Mouse (Mus musculus) MEL (cell line): ENCODE results near the gene Slc43a1. TPM values are rescaled to one million over a fixed set of nuclear protein-coding genes. Genes with fewer than 3 reads are reported as not detected.

ENCODE experiments used
- DNase-seq: peaks from one replicate; pipeline ENCODE4 v3.0.0; 2011; ENCODE audit warnings: low read depth, low spot score
- H3K27ac ChIP-seq: 2 replicates; pipeline ENCODE4 v1.5.1; 2012; ENCODE audit warnings: low read depth, mild to moderate bottlenecking, control low read depth, low read length, moderate library complexity; ENCODE audit not compliant: control insufficient read depth
- H3K27me3 ChIP-seq, 2 experiments: fragments of 150-350 bp in 1 of 2; sonication (generic) in 1 of 2; 2 replicates each; pipeline ENCODE4 v1.6.1; 2012; ENCODE audit warnings: low read length in 2 of 2, mild to moderate bottlenecking in 2 of 2, improper control_type of control experiment in 1 of 2, moderate library complexity in 1 of 2; ENCODE audit not compliant: insufficient read depth in 2 of 2, control insufficient read depth in 1 of 2
- H3K36me3 ChIP-seq, 2 experiments: 2 replicates each; pipeline ENCODE4 v1.6.1; 2012 to 2014; ENCODE audit warnings: low read length in 2 of 2, improper control_type of control experiment in 1 of 2, inconsistent platforms in 1 of 2, mild to moderate bottlenecking in 1 of 2; ENCODE audit not compliant: insufficient read depth in 2 of 2, control insufficient read depth in 1 of 2
- H3K4me1 ChIP-seq, 2 experiments: fragments of 150-350 bp in 1 of 2; sonication (generic) in 1 of 2; 2 replicates each; pipeline ENCODE4 v1.6.1; 2012; ENCODE audit warnings: low read length in 2 of 2, improper control_type of control experiment in 1 of 2, mild to moderate bottlenecking in 1 of 2; ENCODE audit not compliant: insufficient read depth in 2 of 2, control insufficient read depth in 1 of 2
- H3K4me3 ChIP-seq, 2 experiments: fragments of 150-350 bp in 1 of 2; sonication (generic) in 1 of 2; 2 replicates each; pipeline ENCODE4 v1.5.1; 2012; ENCODE audit warnings: low read depth in 2 of 2, low read length in 2 of 2, mild to moderate bottlenecking in 2 of 2, moderate library complexity in 2 of 2, control low read depth in 1 of 2, improper control_type of control experiment in 1 of 2; ENCODE audit not compliant: control insufficient read depth in 1 of 2, insufficient read depth in 1 of 2
- H3K79me2 ChIP-seq: 2 replicates; pipeline ENCODE4 v1.6.1; 2012; ENCODE audit warnings: mild to moderate bottlenecking, low read length, moderate library complexity; ENCODE audit not compliant: control insufficient read depth, poor library complexity, insufficient read depth
- H3K9ac ChIP-seq: 2 replicates; pipeline ENCODE4 v1.6.1; 2012; ENCODE audit warnings: low read depth, mild to moderate bottlenecking, control low read depth, low read length, moderate library complexity; ENCODE audit not compliant: control insufficient read depth, poor library complexity, severe bottlenecking
- H3K9me3 ChIP-seq: fragments of 150-350 bp; sonication (generic); replicated peaks from 2 replicates; pipeline ENCODE4 v1.6.1; 2012; ENCODE audit warnings: mild to moderate bottlenecking, low read length, improper control_type of control experiment, moderate library complexity; ENCODE audit not compliant: insufficient read depth
- BHLHE40 ChIP-seq: IDR thresholded peaks from 2 replicates; pipeline ENCODE4 v1.6.1; 2012; ENCODE audit warnings: low read depth, mild to moderate bottlenecking, inconsistent platforms, low read length, improper control_type of control experiment, borderline replicate concordance
- CHD1 ChIP-seq: IDR thresholded peaks from 2 replicates; pipeline ENCODE4 v1.6.1; 2012; ENCODE audit warnings: low read depth, mild to moderate bottlenecking, inconsistent platforms, low read length, improper control_type of control experiment
- E2F4 ChIP-seq: IDR thresholded peaks from 2 replicates; pipeline ENCODE4 v1.6.1; 2011; ENCODE audit warnings: low read depth, low read length, improper control_type of control experiment, borderline replicate concordance
- ELF1 ChIP-seq: IDR thresholded peaks from 2 replicates; pipeline ENCODE4 v1.6.1; 2014; ENCODE audit warnings: low read depth, mild to moderate bottlenecking, inconsistent platforms, low read length, improper control_type of control experiment, moderate library complexity
- EP300 ChIP-seq, 2 experiments: IDR thresholded peaks; 2 replicates each; pipeline ENCODE4 v1.6.1; 2011; ENCODE audit warnings: improper control_type of control experiment in 2 of 2, low read length in 2 of 2, low read depth in 1 of 2, mild to moderate bottlenecking in 1 of 2
- HCFC1 ChIP-seq: IDR thresholded peaks from 2 replicates; pipeline ENCODE4 v1.6.1; 2012; ENCODE audit warnings: low read depth, mild to moderate bottlenecking, inconsistent platforms, low read length, improper control_type of control experiment, moderate library complexity
- MXI1 ChIP-seq: IDR thresholded peaks from 2 replicates; pipeline ENCODE4 v1.6.1; 2011; ENCODE audit warnings: mild to moderate bottlenecking, low read depth, low read length, improper control_type of control experiment
- MYC ChIP-seq: IDR thresholded peaks from 2 replicates; pipeline ENCODE4 v1.6.1; 2011; ENCODE audit warnings: low read depth, mild to moderate bottlenecking, low read length, improper control_type of control experiment, moderate library complexity
- NRF1 ChIP-seq: IDR thresholded peaks from 2 replicates; pipeline ENCODE4 v1.6.1; 2014; ENCODE audit warnings: low read depth, mild to moderate bottlenecking, inconsistent platforms, low read length, improper control_type of control experiment, moderate library complexity; ENCODE audit not compliant: poor library complexity, insufficient read depth, severe bottlenecking
- POLR2A ChIP-seq, 2 experiments: IDR thresholded peaks; 2 replicates each; pipeline ENCODE4 v1.6.1; 2011 to 2012; ENCODE audit warnings: low read length in 2 of 2, mild to moderate bottlenecking in 2 of 2, control low read depth in 1 of 2, improper control_type of control experiment in 1 of 2, low read depth in 1 of 2, moderate library complexity in 1 of 2; ENCODE audit not compliant: control insufficient read depth in 1 of 2, insufficient read depth in 1 of 2, poor library complexity in 1 of 2
- POLR2AphosphoS5 ChIP-seq: IDR thresholded peaks from 2 replicates; pipeline ENCODE4 v1.6.1; 2012; ENCODE audit warnings: low read depth, borderline replicate concordance, mild to moderate bottlenecking, inconsistent platforms, low read length, moderate library complexity, mixed read lengths
- TAL1 ChIP-seq: IDR thresholded peaks from 2 replicates; pipeline ENCODE4 v1.6.1; 2012; ENCODE audit warnings: mild to moderate bottlenecking, inconsistent platforms, low read length, moderate library complexity, mixed read lengths
- TBP ChIP-seq: IDR thresholded peaks from 2 replicates; pipeline ENCODE4 v1.8.0; 2011; ENCODE audit warnings: low read depth, low read length, improper control_type of control experiment
- UBTF ChIP-seq: IDR thresholded peaks from 2 replicates; pipeline ENCODE4 v1.6.1; 2012; ENCODE audit warnings: low read depth, mild to moderate bottlenecking, inconsistent platforms, low read length, improper control_type of control experiment, moderate library complexity, borderline replicate concordance; ENCODE audit not compliant: insufficient read depth
- USF2 ChIP-seq, 2 experiments: IDR thresholded peaks; 2 replicates each; pipeline ENCODE4 v1.6.1; 2011 to 2012; ENCODE audit warnings: improper control_type of control experiment in 2 of 2, low read length in 2 of 2, borderline replicate concordance in 1 of 2, inconsistent platforms in 1 of 2, low read depth in 1 of 2, mild to moderate bottlenecking in 1 of 2; ENCODE audit not compliant: insufficient read depth in 1 of 2
- polyA plus RNA-seq, 2 experiments: library from polyadenylated mRNA; stranded (reverse) in 1 of 2; unstranded in 1 of 2; fragments of >175 nt in 1 of 2; fragments of >200 nt in 1 of 2; gene quantifications; 2 replicates each; pipeline versions ENCODE4 v1.2.1 to v1.2.4; 2012; ENCODE audit warnings: low replicate concordance in 2 of 2, low read depth in 1 of 2; ENCODE audit not compliant: insufficient read length in 2 of 2, insufficient read depth in 1 of 2, missing spikeins in 1 of 2
- total RNA-seq: library from RNA; depleted of rRNA; stranded (reverse); fragments of 300-350 nt; gene quantifications from 2 replicates; pipeline ENCODE4 v1.2.3, GENCODE M21; 2012

The Slc43a1 gene
- total and polyA plus RNA-seq, 3 experiments, result 69.8 to 131 (median 108) TPM

DNA sequence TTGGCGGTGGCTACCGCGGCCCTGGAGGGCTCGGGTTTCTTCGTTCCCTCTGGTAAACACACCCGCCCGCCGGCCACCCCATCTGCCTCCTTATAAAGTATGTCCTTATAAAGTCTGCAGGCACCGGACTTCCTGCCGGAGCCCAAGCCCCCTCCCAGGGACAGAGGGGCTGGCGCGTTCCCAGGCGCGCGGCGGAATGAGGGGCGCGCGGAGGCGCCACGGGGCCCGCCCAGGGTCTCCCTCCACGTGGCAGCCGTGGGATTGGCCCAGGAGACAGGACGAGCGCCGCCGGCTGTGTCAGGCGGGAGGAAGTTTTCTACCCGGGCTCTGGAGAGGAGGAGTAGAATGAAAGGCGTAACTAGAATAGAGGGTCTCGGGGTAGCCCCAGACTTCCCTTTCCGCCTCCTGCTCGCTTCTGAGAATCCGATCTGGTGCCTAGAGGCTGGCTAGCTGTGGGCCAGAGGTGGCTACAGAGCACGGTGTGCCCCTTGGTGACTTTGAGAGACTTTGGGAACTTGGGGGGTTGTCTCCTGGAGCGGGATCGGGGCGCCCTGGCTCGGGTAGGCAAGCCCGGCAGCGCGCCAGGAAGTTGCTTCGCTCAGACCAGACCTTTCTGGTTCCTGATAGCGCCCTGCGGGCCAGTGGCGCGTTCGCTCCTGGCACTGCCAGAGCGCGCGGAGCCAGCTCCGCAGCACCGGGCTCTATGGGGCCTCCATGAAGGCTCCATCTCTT is 1.5 kb downstream of the Slc43a1 start (continued):
- TF ChIP-seq ELF1 (no peak), NRF1 (no peak), POLR2A (IDR thresholded peaks at IDR 0.05; ENCODE audit: control insufficient read depth in 1 of 2, insufficient read depth in 1 of 2, low read depth in 1 of 2, low read length in 2 of 2, poor library complexity in 1 of 2) (peak; percentile 55 to 71)

DNA sequence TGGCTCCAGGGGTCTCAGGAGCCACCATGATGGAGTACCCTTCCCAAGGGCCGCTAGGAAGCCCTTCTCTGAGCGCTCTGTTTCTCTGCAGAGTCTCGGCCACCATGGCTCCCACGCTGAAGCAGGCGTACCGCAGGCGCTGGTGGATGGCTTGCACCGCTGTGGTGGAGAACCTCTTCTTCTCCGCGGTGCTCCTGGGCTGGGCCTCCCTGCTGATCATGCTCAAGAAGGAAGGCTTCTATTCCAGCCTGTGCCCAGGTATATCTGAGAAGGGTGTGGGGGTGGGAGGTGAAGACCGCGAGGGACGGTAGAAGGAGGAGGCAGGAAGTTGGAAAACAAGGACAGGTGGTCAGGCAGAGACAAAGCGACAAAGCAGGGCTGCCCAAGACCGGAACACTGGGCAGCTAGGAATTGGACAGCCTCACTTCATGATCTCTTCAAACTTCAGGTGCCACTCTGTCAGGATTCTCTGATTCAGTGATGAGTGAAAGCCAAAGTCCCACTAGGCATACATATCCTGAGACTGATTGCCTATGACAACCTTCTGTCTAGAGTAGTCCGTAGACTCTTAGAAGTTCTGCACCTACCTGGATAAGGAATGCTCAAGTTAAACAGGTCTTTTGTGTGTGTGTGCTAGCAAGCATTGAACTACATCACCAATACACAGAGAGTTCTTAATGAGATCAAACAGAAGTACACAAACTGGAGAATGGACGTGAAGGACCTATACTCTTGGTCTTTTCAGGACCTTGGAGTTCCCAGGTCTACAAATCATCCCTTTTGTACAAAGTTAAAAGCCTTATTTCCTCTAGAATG is 2.3 kb downstream of the Slc43a1 start:
- Histone ChIP-seq H3K9ac (peak overlapping the region; percentile 88), H3K36me3 (peaks cover 6 to 40% of the 10 kb centered on the region in 2 experiments), H3K27me3 (no peaks in the 10 kb centered on the region), H3K9me3 (no peaks in the 10 kb centered on the region), H3K27ac (peak overlapping the region; percentile 91), H3K4me3 (peak overlapping the region; percentile 78 to 96), H3K4me1 (peaks cover 26 to 32% of the 10 kb centered on the region in 2 experiments), H3K79me2 (peaks cover 56% of the 10 kb centered on the region)
- peak; percentile 68 for DNase-seq
- TF ChIP-seq EP300 (IDR thresholded peaks at IDR 0.05; ENCODE audit: low read depth in 1 of 2, low read length in 2 of 2) (no peak), BHLHE40 (no peak), POLR2A (IDR thresholded peaks at IDR 0.05; ENCODE audit: control insufficient read depth in 1 of 2, insufficient read depth in 1 of 2, low read depth in 1 of 2, low read length in 2 of 2, poor library complexity in 1 of 2) (no peak; a peak in 2 of 4 replicates), MXI1 (no peak), MYC (0 out of 2 replicates have a peak, but pooled peaks have one; percentile 11), CHD1 (peak; percentile 57; the same call in 1 of the 2 replicates), TAL1 (no peak), HCFC1 (no peak), USF2 (IDR thresholded peaks at IDR 0.05; ENCODE audit: borderline replicate concordance in 1 of 2, insufficient read depth in 1 of 2, low read depth in 1 of 2, low read length in 2 of 2) (no peak), TBP (no peak), POLR2AphosphoS5 (no peak), E2F4 (no peak), UBTF (no peak)
